Mouse (Mus musculus) bone marrow macrophage, adult 2 months (primary cell): ENCODE measurements around the gene Gm9887.

Source experiments
- CTCF ChIP-seq: IDR thresholded peaks from 2 replicates; pipeline ENCODE4 v1.5.1; 2012; ENCODE audit warnings: low read depth, mild to moderate bottlenecking, low read length, moderate library complexity
- POLR2A ChIP-seq: IDR thresholded peaks from 2 replicates; pipeline ENCODE4 v1.6.1; 2012; ENCODE audit warnings: mild to moderate bottlenecking, low read depth, low read length, borderline replicate concordance

GRCm38 (mm10) chr12:69413303-69413702 lies 41.0 kb upstream of the Gm9887 start:
- TF ChIP-seq POLR2A (no peak), CTCF (no peak)
